Mouse (Mus musculus) cerebellum, postnatal 25 days (tissue): ENCODE results near the gene Tmem221.

ENCODE experiments used
- DNase-seq, 2 experiments: peaks; one replicate each; pipeline ENCODE4 v3.0.0; 2021; ENCODE audit warnings: mixed read lengths in 2 of 2

Tmem221 gene

GRCm38 (mm10) chr8:71547590-71547989 is 11.1 kb downstream of the Tmem221 start:
- no peak for DNase-seq

GRCm38 (mm10) chr8:71545053-71545452 is 13.6 kb downstream of the Tmem221 start:
- no peak for DNase-seq

- no peak for DNase-seq
These were observed 14.9 kb downstream of the Tmem221 start for GRCm38 (mm10) chr8:71543755-71544154.

GRCm38 (mm10) chr8:71542632-71543343 is 15.9 kb downstream of the Tmem221 start, which contains the start of gene Mvb12a:
Gene Mvb12a, plus strand, starts transcription at chr8:71542922.
- peak; percentile 93 to 97 for DNase-seq

- DNase-seq = peak in 1 of 2 experiments; percentile 26
These were observed 21.4 kb downstream of the Tmem221 start, which contains the start of gene Bst2 for GRCm38 (mm10) chr8:71537028-71537867. Gene Bst2, minus strand, starts transcription at chr8:71537456.

- DNase-seq = no peak
These were observed 23.0 kb downstream of the Tmem221 start for GRCm38 (mm10) chr8:71535663-71536062.

- DNase-seq = no peak
These were observed 24.3 kb downstream of the Tmem221 start for GRCm38 (mm10) chr8:71534263-71534810.

GRCm38 (mm10) chr8:71530735-71531467 is 27.8 kb downstream of the Tmem221 start:
- DNase-seq = peak; percentile 65 to 80

GRCm38 (mm10) chr8:71528362-71529073 is 30.2 kb downstream of the Tmem221 start:
- no peak for DNase-seq

- no peak for DNase-seq
These were observed 31.4 kb downstream of the Tmem221 start for GRCm38 (mm10) chr8:71527162-71527870.

- DNase-seq = no peak
These were observed 32.4 kb downstream of the Tmem221 start for GRCm38 (mm10) chr8:71526272-71526671.

GRCm38 (mm10) chr8:71525226-71526050 is 33.2 kb downstream of the Tmem221 start, which contains the start of gene Ccdc194:
Gene Ccdc194, minus strand, starts transcription at chr8:71525711.
- no peak for DNase-seq

- peak; percentile 92 to 96 for DNase-seq
These were observed 37.0 kb downstream of the Tmem221 start for GRCm38 (mm10) chr8:71521634-71522033.

GRCm38 (mm10) chr8:71519037-71519825 is 39.4 kb downstream of the Tmem221 start:
- DNase-seq = peak; percentile 50 to 74

- no peak for DNase-seq
These were observed 41.9 kb downstream of the Tmem221 start for GRCm38 (mm10) chr8:71516786-71517185.

GRCm38 (mm10) chr8:71515043-71515442 is 43.6 kb downstream of the Tmem221 start:
- DNase-seq = no peak

- no peak for DNase-seq
These were observed 45.5 kb downstream of the Tmem221 start for GRCm38 (mm10) chr8:71513018-71513754.

- no peak for DNase-seq
These were observed 47.0 kb downstream of the Tmem221 start, which contains the start of gene Plvap for GRCm38 (mm10) chr8:71511644-71512043. Gene Plvap, minus strand, starts transcription at chr8:71511752.

GRCm38 (mm10) chr8:71509316-71509715 is 49.4 kb downstream of the Tmem221 start:
- DNase-seq = no peak
